ENCODE assay signal across 10 mouse cellular contexts in the genomic region with DNA sequence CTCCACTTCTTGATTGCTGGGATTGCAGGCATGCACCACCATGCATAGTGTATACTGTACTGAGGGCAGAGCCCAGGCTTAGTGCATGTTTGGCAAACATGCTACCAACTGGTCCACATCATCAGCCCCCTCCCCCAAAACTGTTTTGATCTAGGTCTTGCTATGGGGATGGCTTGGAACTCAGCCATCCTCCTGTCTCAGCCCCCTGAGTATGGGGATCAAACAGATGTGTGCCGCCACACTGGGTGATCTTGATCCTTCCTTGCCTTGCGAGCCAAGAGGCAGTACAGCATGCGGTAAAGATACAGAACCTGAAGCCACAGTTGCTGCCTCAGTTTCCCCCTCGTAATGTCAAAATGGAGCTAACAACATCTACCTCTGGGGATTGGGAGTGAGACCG. TPM values are rescaled to one million over a fixed set of nuclear protein-coding genes. Genes with fewer than 3 reads are reported as not detected.
DNase-seq lines count a peak whose midpoint lies in the region; ATAC-seq and TF ChIP-seq lines count a peak whose summit lies in the region.
"Had no signal": no experiment of that assay in that cellular context is flagged by ENCODE, and none has a peak within 500 bp of the region (broad histone marks: within the 10 kb centered on the region; RNA-seq: fewer than 3 reads in every experiment).

No protein-coding gene starts in this region.

- H3K9ac ChIP-seq in forebrain, embryonic 11.5 days (ENCODE audit: low read length): no peak overlapping the region
- no peak overlapping the region for H3K9ac ChIP-seq in lung, embryonic 14.5 days
- peak overlapping the region; percentile 64 for H3K9ac ChIP-seq in hindbrain, postnatal 0 days (replicated peaks; ENCODE audit: low read length)
- H3K9ac ChIP-seq in stomach, embryonic 14.5 days (replicated peaks; ENCODE audit: low read depth, low read length): no peak overlapping the region
- H3K9ac ChIP-seq: liver, embryonic 13.5 days had no signal

- H3K27me3 ChIP-seq in forebrain, embryonic 10.5 days (ENCODE audit: poor library complexity, severe bottlenecking): peaks cover 18% of the 10 kb centered on the region
- no peaks in the 10 kb centered on the region for H3K27me3 ChIP-seq in forebrain, embryonic 11.5 days (ENCODE audit: control insufficient read depth, insufficient read depth, low read length)
- no peaks in the 10 kb centered on the region for H3K27me3 ChIP-seq in lung, embryonic 14.5 days (ENCODE audit: insufficient read depth, low read length)
- no peaks in the 10 kb centered on the region for H3K27me3 ChIP-seq in hindbrain, postnatal 0 days (ENCODE audit: insufficient read depth, low read length)
- H3K27me3 ChIP-seq in stomach, embryonic 14.5 days (ENCODE audit: control insufficient read depth, insufficient read depth, low read length): no peaks in the 10 kb centered on the region

- no peak overlapping the region for H3K4me2 ChIP-seq in forebrain, embryonic 11.5 days (ENCODE audit: low read depth, low read length, severe bottlenecking)
- H3K4me2 ChIP-seq in lung, embryonic 14.5 days: peak overlapping the region; percentile 79; the same call in 1 of the 2 replicates
- H3K4me2 ChIP-seq in hindbrain, postnatal 0 days (ENCODE audit: low read depth, low read length): peak overlapping the region; percentile 57
- peak overlapping the region; percentile 66; the same call in 1 of the 2 replicates for H3K4me2 ChIP-seq in stomach, embryonic 14.5 days (replicated peaks; ENCODE audit: low read depth, low read length)

- peaks cover 52% of the 10 kb centered on the region for H3K4me1 ChIP-seq in forebrain, embryonic 10.5 days
- peaks cover 23% of the 10 kb centered on the region for H3K4me1 ChIP-seq in forebrain, embryonic 11.5 days (replicated peaks; ENCODE audit: control insufficient read depth, insufficient read depth, low read length)
- peaks cover 14% of the 10 kb centered on the region; the same call in 1 of the 2 replicates for H3K4me1 ChIP-seq in lung, embryonic 14.5 days (ENCODE audit: insufficient read depth)
- peaks cover 12% of the 10 kb centered on the region for H3K4me1 ChIP-seq in hindbrain, postnatal 0 days (ENCODE audit: insufficient read depth, low read length)
- peaks cover 10% of the 10 kb centered on the region; the same call in 1 of the 2 replicates for H3K4me1 ChIP-seq in stomach, embryonic 14.5 days (ENCODE audit: control insufficient read depth, insufficient read depth, low read length)

- TF ChIP-seq CTCF in lung, embryonic 14.5 days (IDR thresholded peaks at IDR 0.05; ENCODE audit: low read depth): no peak
- no peak for TF ChIP-seq CTCF in hindbrain, postnatal 0 days (IDR thresholded peaks at IDR 0.05; ENCODE audit: low read depth)

- peak overlapping the region; percentile 88; the same call in 1 of the 2 replicates for H3K27ac ChIP-seq in forebrain, embryonic 10.5 days
- no peak overlapping the region for H3K27ac ChIP-seq in forebrain, embryonic 11.5 days (ENCODE audit: low read depth, low read length)
- peak overlapping the region; percentile 52; the same call in 1 of the 2 replicates for H3K27ac ChIP-seq in lung, embryonic 14.5 days (ENCODE audit: low read depth)
- peak overlapping the region; percentile 68; the same call in 1 of the 2 replicates for H3K27ac ChIP-seq in hindbrain, postnatal 0 days
- H3K27ac ChIP-seq in stomach, embryonic 14.5 days (ENCODE audit: low read length): peak overlapping the region; percentile 75
- H3K27ac ChIP-seq: liver, embryonic 13.5 days had no signal

- H3K9me3 ChIP-seq in forebrain, embryonic 10.5 days: no peaks in the 10 kb centered on the region
- H3K9me3 ChIP-seq in forebrain, embryonic 11.5 days (ENCODE audit: control insufficient read depth, low read length): no peaks in the 10 kb centered on the region
- no peaks in the 10 kb centered on the region for H3K9me3 ChIP-seq in lung, embryonic 14.5 days (ENCODE audit: low read depth, low read length)
- H3K9me3 ChIP-seq in hindbrain, postnatal 0 days (ENCODE audit: low read length): no peaks in the 10 kb centered on the region
- H3K9me3 ChIP-seq in stomach, embryonic 14.5 days (ENCODE audit: control insufficient read depth, low read depth, low read length): no peaks in the 10 kb centered on the region
- H3K9me3 ChIP-seq: liver, embryonic 13.5 days had no signal

- H3K4me3 ChIP-seq in forebrain, embryonic 10.5 days: peak overlapping the region; percentile 75
- H3K4me3 ChIP-seq in forebrain, embryonic 11.5 days (ENCODE audit: low read depth, low read length): no peak overlapping the region
- 0 out of 2 replicates have a peak overlapping the region, but pooled peaks have one; percentile 50 for H3K4me3 ChIP-seq in lung, embryonic 14.5 days (ENCODE audit: low read depth, low read length)
- peak overlapping the region; percentile 43 for H3K4me3 ChIP-seq in hindbrain, postnatal 0 days (ENCODE audit: low read length)
- no peak overlapping the region for H3K4me3 ChIP-seq in stomach, embryonic 14.5 days (ENCODE audit: low read depth, low read length)
- H3K4me3 ChIP-seq: erythroblast, embryonic 14.5 days had no signal

- no peak for DNase-seq in forebrain, embryonic 10.5 days (ENCODE audit: extremely low spot score, low spot score)
- no peak for DNase-seq in forebrain, embryonic 11.5 days (ENCODE audit: low spot score)
- no peak for DNase-seq in lung, embryonic 14.5 days
- no peak for DNase-seq in lung, postnatal 36 days
- no peak for DNase-seq in hindbrain, postnatal 0 days (ENCODE audit: low spot score)
- no peak for DNase-seq in yolk sac, embryonic 10.5 days (ENCODE audit: low spot score)
- no peak for DNase-seq in left cerebral cortex, postnatal 25 days (ENCODE audit: low spot score in 2 of 2)

- intact Hi-C loops in left cerebral cortex, postnatal 25 days (cut with DNase I): no loop called here

- peaks cover 13% of the 10 kb centered on the region; the same call in 1 of the 2 replicates for H3K36me3 ChIP-seq in forebrain, embryonic 10.5 days (replicated peaks)
- H3K36me3 ChIP-seq in forebrain, embryonic 11.5 days (ENCODE audit: control insufficient read depth, insufficient read depth, low read length): no peaks in the 10 kb centered on the region; the same call in 1 of the 2 replicates
- 0 out of 2 replicates have a peak, but pooled peaks cover 2% of the 10 kb centered on the region for H3K36me3 ChIP-seq in lung, embryonic 14.5 days (ENCODE audit: insufficient read depth)
- H3K36me3 ChIP-seq in hindbrain, postnatal 0 days (ENCODE audit: insufficient read depth, low read length): peaks cover 7% of the 10 kb centered on the region; the same call in 1 of the 2 replicates
- H3K36me3 ChIP-seq in stomach, embryonic 14.5 days (ENCODE audit: control insufficient read depth, insufficient read depth, low read length): peaks cover 12% of the 10 kb centered on the region
- H3K36me3 ChIP-seq: liver, embryonic 13.5 days had no signal

- 67% methylated on average over 5 of the region's 5 CpGs for WGBS in forebrain, embryonic 10.5 days
- WGBS in forebrain, embryonic 11.5 days: 70% methylated on average over 5 of the region's 5 CpGs
- 52% methylated on average over 5 of the region's 5 CpGs for WGBS in lung, embryonic 14.5 days
- 56% methylated on average over 5 of the region's 5 CpGs for WGBS in hindbrain, postnatal 0 days
- 58% methylated on average over 5 of the region's 5 CpGs for WGBS in stomach, embryonic 14.5 days

- ATAC-seq in forebrain, embryonic 11.5 days (replicated peaks; ENCODE audit: low FRiP score): no peak
- ATAC-seq in lung, embryonic 14.5 days (ENCODE audit: insufficient read depth): no peak
- no peak for ATAC-seq in hindbrain, postnatal 0 days
- ATAC-seq in stomach, embryonic 14.5 days (ENCODE audit: insufficient number of reproducible peaks, insufficient read depth, low FRiP score, low read depth): no peak

RNA-seq across cellular contexts. Expression of a gene that starts 0.7 kb away (rescaled TPM):
- 0.22 and 0.34 TPM in 2 replicates for polyA plus RNA-seq in forebrain, embryonic 10.5 days (2016; fragmentation: Nextera tagmentation; extraction: Ambion mirVana)
- polyA plus RNA-seq in forebrain, embryonic 11.5 days (2014; fragmentation: Nextera tagmentation; extraction: Ambion mirVana): 0.36 and 0.88 TPM in 2 replicates
- polyA plus RNA-seq in lung, embryonic 14.5 days (2014; fragmentation: Nextera tagmentation; extraction: Ambion mirVana): 0.12 and 0.17 TPM in 2 replicates
- 78.6 and 79.4 TPM in 2 replicates for total RNA-seq in hindbrain, postnatal 0 days (2014; rRNA removed)
- polyA plus RNA-seq in hindbrain, postnatal 0 days (2015; fragmentation: Nextera tagmentation; extraction: Ambion mirVana): 1.2 TPM in 2 replicates
- 0.35 and 0.38 TPM in 2 replicates for polyA plus RNA-seq in stomach, embryonic 14.5 days (2014; fragmentation: Nextera tagmentation; extraction: Ambion mirVana)
- 100 to 1,000 TPM; 263 to 264 TPM for total RNA-seq in left cerebral cortex, postnatal 25 days (2021)
- polyA plus RNA-seq: erythroblast, embryonic 14.5 days; liver, embryonic 13.5 days had no signal

RNA-seq across cellular contexts. Expression of a gene that starts 9.2 kb away (rescaled TPM):
- polyA plus RNA-seq in forebrain, embryonic 10.5 days (2016; fragmentation: Nextera tagmentation; extraction: Ambion mirVana): 26.0 and 28.8 TPM in 2 replicates
- polyA plus RNA-seq in forebrain, embryonic 11.5 days (2014; fragmentation: Nextera tagmentation; extraction: Ambion mirVana): 19.7 and 22.5 TPM in 2 replicates
- polyA plus RNA-seq in lung, embryonic 14.5 days (2014; fragmentation: Nextera tagmentation; extraction: Ambion mirVana): 26.6 and 26.7 TPM in 2 replicates
- 33.3 and 41.7 TPM in 2 replicates for total RNA-seq in hindbrain, postnatal 0 days (2014; rRNA removed)
- polyA plus RNA-seq in hindbrain, postnatal 0 days (2015; fragmentation: Nextera tagmentation; extraction: Ambion mirVana): 33.2 and 35.8 TPM in 2 replicates
- 30.3 and 31.2 TPM in 2 replicates for polyA plus RNA-seq in stomach, embryonic 14.5 days (2014; fragmentation: Nextera tagmentation; extraction: Ambion mirVana)
- 10 to 100 TPM; 36.0 to 42.7 TPM for total RNA-seq in left cerebral cortex, postnatal 25 days (2021)

RNA-seq across cellular contexts. Expression of a gene that starts 30.6 kb away (rescaled TPM):
- 169 and 171 TPM in 2 replicates for polyA plus RNA-seq in forebrain, embryonic 10.5 days (2016; fragmentation: Nextera tagmentation; extraction: Ambion mirVana)
- 156 and 167 TPM in 2 replicates for polyA plus RNA-seq in forebrain, embryonic 11.5 days (2014; fragmentation: Nextera tagmentation; extraction: Ambion mirVana)
- 168 and 176 TPM in 2 replicates for polyA plus RNA-seq in lung, embryonic 14.5 days (2014; fragmentation: Nextera tagmentation; extraction: Ambion mirVana)
- total RNA-seq in hindbrain, postnatal 0 days (2014; rRNA removed): 413 and 441 TPM in 2 replicates
- 253 and 256 TPM in 2 replicates for polyA plus RNA-seq in hindbrain, postnatal 0 days (2015; fragmentation: Nextera tagmentation; extraction: Ambion mirVana)
- polyA plus RNA-seq in stomach, embryonic 14.5 days (2014; fragmentation: Nextera tagmentation; extraction: Ambion mirVana): 188 and 213 TPM in 2 replicates
- 100 to 1,000 TPM; 264 to 272 TPM for total RNA-seq in left cerebral cortex, postnatal 25 days (2021)

RNA-seq across cellular contexts. Expression of a gene that starts 46.0 kb away (rescaled TPM):
- polyA plus RNA-seq in forebrain, embryonic 10.5 days (2016; fragmentation: Nextera tagmentation; extraction: Ambion mirVana): 56.7 and 57.5 TPM in 2 replicates
- polyA plus RNA-seq in forebrain, embryonic 11.5 days (2014; fragmentation: Nextera tagmentation; extraction: Ambion mirVana): 77.8 and 79.7 TPM in 2 replicates
- polyA plus RNA-seq in lung, embryonic 14.5 days (2014; fragmentation: Nextera tagmentation; extraction: Ambion mirVana): 21.0 and 24.9 TPM in 2 replicates
- total RNA-seq in hindbrain, postnatal 0 days (2014; rRNA removed): 76.6 and 81.3 TPM in 2 replicates
- 77.5 and 84.6 TPM in 2 replicates for polyA plus RNA-seq in hindbrain, postnatal 0 days (2015; fragmentation: Nextera tagmentation; extraction: Ambion mirVana)
- 32.2 and 44.4 TPM in 2 replicates for polyA plus RNA-seq in stomach, embryonic 14.5 days (2014; fragmentation: Nextera tagmentation; extraction: Ambion mirVana)
- total RNA-seq in left cerebral cortex, postnatal 25 days (2021): 10 to 100 TPM; 33.3 to 43.5 TPM

Comparison
In these comparisons a context has a peak if more than half of its experiments do, and no peak if none do; other contexts are left out.
1. H3K4me3 ChIP-seq: peak in forebrain, embryonic 10.5 days (single experiment), lung, embryonic 14.5 days (single experiment) and hindbrain, postnatal 0 days (single experiment); none in forebrain, embryonic 11.5 days (single experiment) and stomach, embryonic 14.5 days (single experiment).